Comparison of ENCODE assay signal across 10 mouse cellular contexts in genomic region chr13:44977483-44978141, GRCm38 (mm10). TPM values are rescaled to one million over a fixed set of nuclear protein-coding genes. Genes with fewer than 3 reads are reported as not detected.
A peak's percentile ranks its signal among the peaks of the same experiment; 100 is the strongest.
DNase-seq lines count a peak whose midpoint lies in the region; ATAC-seq and TF ChIP-seq lines count a peak whose summit lies in the region.
"Had no signal": no experiment of that assay in that cellular context is flagged by ENCODE, and none has a peak within 500 bp of the region (broad histone marks: within the 10 kb centered on the region; RNA-seq: fewer than 3 reads in every experiment).

No protein-coding gene starts in this region.

- 37% methylated on average over 2 of the region's 2 CpGs for WGBS in forebrain, embryonic 15.5 days
- 86% methylated on average over 2 of the region's 2 CpGs for WGBS in heart, embryonic 10.5 days

- intact Hi-C loops in left cerebral cortex, adult 2 months (cut with DNase I): loop anchor here (2.0 to 10.0 kb wide), 4 partner anchors 143 to 1183 kb away; no protein-coding TSS in a partner anchor
- intact Hi-C loops in left cerebral cortex, postnatal 4 days (cut with DNase I): loop anchor here (10.0 kb wide), 1 partner anchor 1183 kb away; no protein-coding TSS in a partner anchor
- intact Hi-C loops in gastrocnemius, postnatal 36 days (cut with DNase I): loop anchor here (10.0 kb wide), 1 partner anchor 1183 kb away; no protein-coding TSS in a partner anchor

- no peaks in the 10 kb centered on the region for H3K9me3 ChIP-seq in forebrain, embryonic 15.5 days
- H3K9me3 ChIP-seq in heart, embryonic 10.5 days: no peaks in the 10 kb centered on the region
- H3K9me3 ChIP-seq: limb, embryonic 15.5 days had no signal

- H3K9ac ChIP-seq in forebrain, embryonic 15.5 days (replicated peaks): no peak overlapping the region
- H3K9ac ChIP-seq: limb, embryonic 15.5 days had no signal

- no peak overlapping the region for H3K27ac ChIP-seq in left cerebral cortex, adult 2 months
- peak overlapping the region; percentile 60 for H3K27ac ChIP-seq in forebrain, embryonic 15.5 days (replicated peaks)
- H3K27ac ChIP-seq in heart, embryonic 10.5 days: no peak overlapping the region
- H3K27ac ChIP-seq: limb, embryonic 15.5 days had no signal

- ATAC-seq in forebrain, embryonic 15.5 days (replicated peaks): peak; percentile 70

- no peak for DNase-seq in left cerebral cortex, adult 2 months (ENCODE audit: extremely low spot score in 1 of 2, low spot score in 2 of 2)
- no peak for DNase-seq in left cerebral cortex, postnatal 4 days
- DNase-seq in MN1 (ENCODE audit: low spot score): peak; percentile 58
- peak; percentile 60 for DNase-seq in naive thymus-derived CD4-positive, alpha-beta T cell, adult 2 months (ENCODE audit: low read depth)
- no peak for DNase-seq in gastrocnemius, postnatal 36 days
- DNase-seq in heart, postnatal 4 days: no peak
- no peak for DNase-seq in heart, embryonic 10.5 days (ENCODE audit: low spot score)
- DNase-seq: heart, adult 18-20 months had no signal

- H3K4me3 ChIP-seq in left cerebral cortex, adult 2 months: no peak overlapping the region
- H3K4me3 ChIP-seq in forebrain, embryonic 15.5 days: no peak overlapping the region
- H3K4me3 ChIP-seq in heart, embryonic 10.5 days: no peak overlapping the region
- H3K4me3 ChIP-seq: limb, embryonic 15.5 days had no signal

- H3K4me2 ChIP-seq in forebrain, embryonic 15.5 days (replicated peaks): no peak overlapping the region
- H3K4me2 ChIP-seq: limb, embryonic 15.5 days had no signal

- H3K36me3 ChIP-seq in forebrain, embryonic 15.5 days: no peaks in the 10 kb centered on the region
- peaks cover 17% of the 10 kb centered on the region for H3K36me3 ChIP-seq in heart, embryonic 10.5 days

- TF ChIP-seq CTCF in left cerebral cortex, adult 2 months (IDR thresholded peaks at IDR 0.05): peak; percentile 85

- H3K27me3 ChIP-seq in forebrain, embryonic 15.5 days: no peaks in the 10 kb centered on the region
- H3K27me3 ChIP-seq in heart, embryonic 10.5 days (ENCODE audit: insufficient read depth, poor library complexity, severe bottlenecking): no peaks in the 10 kb centered on the region
- H3K27me3 ChIP-seq: limb, embryonic 15.5 days had no signal

- peaks cover 8% of the 10 kb centered on the region; the same call in 1 of the 2 replicates for H3K4me1 ChIP-seq in forebrain, embryonic 15.5 days
- H3K4me1 ChIP-seq in heart, embryonic 10.5 days: no peaks in the 10 kb centered on the region; the same call in 1 of the 2 replicates
- H3K4me1 ChIP-seq: limb, embryonic 15.5 days had no signal

RNA-seq across cellular contexts. Expression of gene Dtnbp1, which starts 24.3 kb away (rescaled TPM):
- total RNA-seq in left cerebral cortex, adult 2 months (2021): 10 to 100 TPM; 90.1 to 93.8 TPM
- 10 to 100 TPM; 73.2 to 80.5 TPM for total RNA-seq in left cerebral cortex, postnatal 4 days (2021)
- 107 and 113 TPM in 2 replicates for polyA plus RNA-seq in forebrain, embryonic 15.5 days (2015; fragmentation: Nextera tagmentation; extraction: Ambion mirVana)
- 10 to 100 TPM; 38.1 to 47.0 TPM for total RNA-seq in gastrocnemius, postnatal 36 days (2021)
- 10 to 100 TPM; 74.4 to 76.0 TPM for total RNA-seq in heart, postnatal 4 days (2021)
- polyA plus RNA-seq in heart, embryonic 10.5 days (2016; fragmentation: Nextera tagmentation; extraction: Ambion mirVana): 75.0 and 80.9 TPM in 2 replicates

Comparison
In these comparisons a context has a peak if more than half of its experiments do, and no peak if none do; other contexts are left out.
1. DNase-seq: peak in MN1 (single experiment) and naive thymus-derived CD4-positive, alpha-beta T cell, adult 2 months (single experiment); none in left cerebral cortex, adult 2 months (0 of 2), left cerebral cortex, postnatal 4 days (single experiment), gastrocnemius, postnatal 36 days (0 of 2), heart, postnatal 4 days (single experiment) and heart, embryonic 10.5 days (single experiment).